Mouse (Mus musculus) stomach, postnatal 0 days (tissue): ENCODE data around the gene Naa40. TPM values are rescaled to one million over a fixed set of nuclear protein-coding genes. Genes with fewer than 3 reads are reported as not detected.

ENCODE experiments used
- ATAC-seq: fragments of 200-750 bp; cut with Nextera tagmentation; 2 replicates; pipeline ENCODE4 v1.8.0; 2017; ENCODE audit not compliant: low FRiP score, low TSS enrichment
- DNase-seq: peaks from one replicate; pipeline ENCODE4 v3.0.0-alpha.2; 2016; ENCODE audit warnings: low spot score
- H3K27ac ChIP-seq: fragments of 300-500 bp; sonication (generic); replicated peaks from 2 replicates; pipeline ENCODE4 v1.5.1; 2014; ENCODE audit warnings: mild to moderate bottlenecking, control low read depth
- H3K27me3 ChIP-seq: fragments of 300-500 bp; sonication (generic); 2 replicates; pipeline ENCODE4 v1.6.1; 2014; ENCODE audit warnings: low read length; ENCODE audit not compliant: control insufficient read depth, insufficient read depth
- H3K36me3 ChIP-seq: fragments of 300-500 bp; sonication (generic); 2 replicates; pipeline ENCODE4 v1.6.1; 2014; ENCODE audit warnings: low read length, mixed read lengths; ENCODE audit not compliant: control insufficient read depth, insufficient read depth
- H3K4me1 ChIP-seq: fragments of 300-500 bp; sonication (generic); replicated peaks from 2 replicates; pipeline ENCODE4 v1.6.1; 2014; ENCODE audit warnings: antibody characterized with exemption; ENCODE audit not compliant: control insufficient read depth, insufficient read depth
- H3K4me2 ChIP-seq: fragments of 300-500 bp; sonication (generic); replicated peaks from 2 replicates; pipeline ENCODE4 v1.6.1; 2014; ENCODE audit warnings: low read depth, mild to moderate bottlenecking, control low read depth, moderate library complexity
- H3K4me3 ChIP-seq: fragments of 300-500 bp; sonication (generic); 2 replicates; pipeline ENCODE4 v1.5.1; 2014; ENCODE audit warnings: low read depth, low read length, control low read depth
- H3K9ac ChIP-seq: fragments of 300-500 bp; sonication (generic); 2 replicates; pipeline ENCODE4 v1.6.1; 2014; ENCODE audit warnings: mild to moderate bottlenecking, low read length, control low read depth, mixed read lengths
- H3K9me3 ChIP-seq: fragments of 300-500 bp; sonication (generic); 2 replicates; pipeline ENCODE4 v1.6.1; 2016; ENCODE audit warnings: low read length; ENCODE audit not compliant: control insufficient read depth
- CTCF ChIP-seq: IDR thresholded peaks from 2 replicates; pipeline ENCODE4 v1.5.1; 2016; ENCODE audit warnings: antibody characterized with exemption, low read depth, mild to moderate bottlenecking, moderate library complexity
- EP300 ChIP-seq: optimal IDR thresholded peaks from 2 replicates; pipeline ENCODE3; 2016; ENCODE audit warnings: antibody characterized with exemption
- WGBS: fragments of 180-500 bp; shearing (Covaris S2); extraction: QIAGEN DNeasy Blood & Tissue Kit; methylation state at CpG from one replicate; pipeline ENCODE4 v1.1.7; 2014; 5-methylcytosine and 5-hydroxymethylcytosine counted together
- polyA plus RNA-seq: library from polyadenylated mRNA; unstranded; fragments of >200 nt; fragmentation: Nextera tagmentation; extraction: Ambion mirVana; gene quantifications from 2 replicates; pipeline ENCODE4 v1.2.1, GENCODE M21; 2015

Gene Naa40
- polyA plus RNA-seq, 1 experiment from 2014 or later, result 20.1 TPM

GRCm38 (mm10) chr19:7225096-7225690 is 15.8 kb downstream of the Naa40 start:
- no peak overlapping the region for H3K9ac ChIP-seq
- no peak overlapping the region for H3K4me3 ChIP-seq
- H3K4me2 ChIP-seq, result no peak overlapping the region
- DNase-seq (no peak), ATAC-seq (no peak)
- TF ChIP-seq CTCF (no peak), EP300 (no peak)
- H3K27ac ChIP-seq, result 0 out of 2 replicates have a peak overlapping the region, but pooled peaks have one; percentile 24
- H3K9me3 ChIP-seq, result no peaks in the 10 kb centered on the region
- H3K4me1 ChIP-seq, result no peaks in the 10 kb centered on the region
- H3K36me3 ChIP-seq, result peaks cover 14% of the 10 kb centered on the region
- H3K27me3 ChIP-seq, result no peaks in the 10 kb centered on the region
- WGBS, result 75% methylated on average over 9 of the region's 9 CpGs

GRCm38 (mm10) chr19:7224253-7224652 is 16.7 kb downstream of the Naa40 start:
- Histone ChIP-seq H3K9ac (no peak overlapping the region), H3K9me3 (no peaks in the 10 kb centered on the region), H3K36me3 (peaks cover 7% of the 10 kb centered on the region; the same call in 1 of the 2 replicates), H3K27ac (no peak overlapping the region), H3K4me1 (no peaks in the 10 kb centered on the region), H3K4me3 (no peak overlapping the region), H3K4me2 (no peak overlapping the region), H3K27me3 (no peaks in the 10 kb centered on the region)
- 87% methylated on average over 3 of the region's 3 CpGs for WGBS
- DNase-seq (no peak), ATAC-seq (no peak)
- TF ChIP-seq CTCF (no peak), EP300 (no peak)

DNA sequence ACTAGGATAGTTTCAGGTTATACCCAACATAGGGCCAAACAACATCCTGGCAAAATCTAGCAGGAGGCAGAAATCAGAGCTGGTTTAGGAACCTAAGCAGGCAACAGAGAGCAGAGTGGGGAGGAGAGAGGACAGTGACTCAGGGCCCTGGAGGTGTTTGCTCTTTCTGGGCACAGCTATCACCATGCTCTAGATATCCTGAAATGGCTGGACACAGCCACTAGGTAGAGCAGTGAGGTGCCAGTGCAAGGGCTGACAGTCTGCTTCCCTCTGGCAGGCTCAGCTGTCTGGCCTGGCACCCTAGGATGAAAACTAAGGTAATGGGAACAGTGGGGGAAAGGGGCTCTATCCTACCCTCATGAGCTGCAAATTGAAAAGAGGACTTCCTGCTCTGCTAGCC is 17.5 kb downstream of the Naa40 start:
- peak overlapping the region; percentile 18; the same call in 1 of the 2 replicates for H3K9ac ChIP-seq
- ATAC-seq, result peak; percentile 47
- peaks cover 7% of the 10 kb centered on the region; the same call in 1 of the 2 replicates for H3K36me3 ChIP-seq
- no peak overlapping the region for H3K27ac ChIP-seq
- no peak overlapping the region for H3K4me2 ChIP-seq
- peak; percentile 52 for TF ChIP-seq CTCF
- no peak for TF ChIP-seq EP300
- H3K9me3 ChIP-seq, result no peaks in the 10 kb centered on the region
- H3K4me1 ChIP-seq, result no peaks in the 10 kb centered on the region
- no peaks in the 10 kb centered on the region for H3K27me3 ChIP-seq
- no peak overlapping the region for H3K4me3 ChIP-seq
- DNase-seq, result peak; percentile 45

GRCm38 (mm10) chr19:7222196-7222595 is 18.8 kb downstream of the Naa40 start:
- Histone ChIP-seq H3K4me1 (no peaks in the 10 kb centered on the region), H3K27ac (no peak overlapping the region), H3K36me3 (peaks cover 4% of the 10 kb centered on the region; the same call in 1 of the 2 replicates), H3K4me3 (no peak overlapping the region), H3K9me3 (no peaks in the 10 kb centered on the region), H3K4me2 (no peak overlapping the region), H3K27me3 (no peaks in the 10 kb centered on the region), H3K9ac (no peak overlapping the region)
- DNase-seq (no peak), ATAC-seq (no peak)
- 85% methylated on average over 6 of the region's 6 CpGs for whole genome bisulfite sequencing
- TF ChIP-seq EP300 (no peak), CTCF (no peak)

DNA sequence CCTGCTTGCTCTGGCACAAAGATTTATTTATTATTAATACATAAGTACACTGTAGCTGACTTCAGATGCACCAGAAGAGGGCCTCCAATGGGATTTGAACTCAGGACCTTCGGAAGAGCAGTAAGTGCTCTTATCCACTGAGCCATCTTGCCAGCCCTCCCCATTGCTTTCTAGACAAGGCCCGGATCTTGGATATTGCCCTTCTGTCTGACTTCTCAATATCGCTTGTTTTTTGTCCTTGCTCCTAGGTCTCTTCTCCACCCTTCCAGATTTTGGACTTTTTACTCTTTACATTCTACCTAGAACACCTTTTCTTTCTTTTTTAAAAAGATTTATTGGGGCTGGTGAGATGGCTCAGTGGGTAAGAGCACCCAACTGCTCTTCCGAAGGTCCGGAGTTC is 22.2 kb downstream of the Naa40 start:
- H3K9ac ChIP-seq, result no peak overlapping the region
- no peaks in the 10 kb centered on the region for H3K9me3 ChIP-seq

DNA sequence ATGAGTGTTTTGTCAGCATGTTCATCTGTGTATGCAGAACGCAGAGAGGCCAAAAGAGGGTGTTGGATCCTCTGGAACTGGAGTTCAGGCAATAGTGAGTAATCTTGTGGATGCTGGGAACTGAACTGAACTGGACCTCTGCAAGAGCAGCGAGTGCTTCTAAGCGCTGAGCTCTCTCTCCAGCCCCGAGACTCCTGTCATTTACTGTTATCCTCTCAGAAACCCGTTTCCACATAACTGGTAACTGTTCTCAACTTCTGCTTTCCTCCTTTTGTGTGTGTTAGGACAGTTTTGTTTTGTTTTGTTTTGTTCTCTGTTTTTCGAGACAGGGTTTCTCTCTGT is 23.1 kb downstream of the Naa40 start:
- Histone ChIP-seq H3K36me3 (peaks cover 5% of the 10 kb centered on the region; the same call in 1 of the 2 replicates), H3K4me1 (0 out of 2 replicates have a peak, but pooled peaks cover 3% of the 10 kb centered on the region), H3K9ac (no peak overlapping the region), H3K9me3 (no peaks in the 10 kb centered on the region), H3K4me3 (peak overlapping the region; percentile 87; the same call in 1 of the 2 replicates), H3K27me3 (no peaks in the 10 kb centered on the region), H3K4me2 (peak overlapping the region; percentile 66), H3K27ac (no peak overlapping the region)
- no peak for ATAC-seq
- no peak for TF ChIP-seq EP300
- no peak for DNase-seq
- WGBS, result 7% methylated on average over 6 of the region's 6 CpGs

More for the DNA sequence above, 22.2 kb downstream of the Naa40 start:
- Histone ChIP-seq H3K4me3 (no peak overlapping the region), H3K27me3 (no peaks in the 10 kb centered on the region), H3K27ac (no peak overlapping the region), H3K4me2 (no peak overlapping the region), H3K36me3 (peaks cover 5% of the 10 kb centered on the region; the same call in 1 of the 2 replicates), H3K4me1 (0 out of 2 replicates have a peak, but pooled peaks cover 3% of the 10 kb centered on the region)
- DNase-seq, result no peak
- TF ChIP-seq EP300 (no peak), CTCF (no peak)
- WGBS, result 95% methylated on average over 5 of the region's 5 CpGs
- ATAC-seq, result no peak
